Mouse (Mus musculus): Measurements from ENCODE around the gene Cpsf4.

The Cpsf4 gene

DNA sequence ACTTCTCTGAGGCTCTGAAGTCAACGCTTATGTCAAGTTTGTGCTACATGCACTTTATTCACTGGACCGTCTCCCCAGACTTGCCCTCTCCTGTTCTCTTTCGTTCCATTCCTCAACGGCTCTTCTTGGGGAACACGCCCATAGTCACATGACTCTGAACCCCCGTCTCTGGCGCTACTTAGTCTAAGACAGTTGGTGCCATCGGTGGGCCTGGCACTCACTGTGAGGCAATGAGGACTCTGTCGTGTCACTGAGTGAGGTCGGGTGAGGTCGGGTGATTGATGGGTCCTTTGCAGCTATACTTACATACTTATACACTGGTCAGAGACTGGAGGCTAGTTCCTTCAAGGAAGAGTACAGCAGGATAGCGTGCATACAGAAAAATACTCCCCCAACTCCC, 56.4 kb downstream of the Cpsf4 start:
- WGBS, result 85% methylated on average over 12 of the region's 12 CpGs

GRCm38 (mm10) chr5:145226453-145226852, 59.4 kb downstream of the Cpsf4 start:
- 62% methylated on average over 2 of the region's 2 CpGs for whole genome bisulfite sequencing

DNA sequence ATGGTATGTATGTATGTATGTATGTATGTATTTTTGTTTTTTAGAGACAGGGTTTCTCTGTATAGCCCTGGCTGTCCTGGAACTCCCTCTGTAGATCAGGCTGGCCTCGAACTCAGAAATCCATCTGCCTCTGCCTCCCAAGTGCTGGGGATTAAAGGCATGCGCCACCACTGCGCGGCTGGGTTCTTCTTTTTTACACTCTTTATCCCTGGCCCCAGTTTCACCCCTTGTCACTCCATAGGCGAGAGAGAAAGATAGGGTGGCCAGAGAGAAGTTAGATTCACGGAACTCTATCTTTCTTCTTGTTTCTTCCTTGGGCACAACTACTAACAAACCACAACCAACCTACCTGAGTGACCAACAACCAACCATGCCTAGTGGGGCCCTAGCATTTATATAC, 62.3 kb downstream of the Cpsf4 start:
- 84% methylated on average over 6 of the region's 6 CpGs for WGBS

DNA sequence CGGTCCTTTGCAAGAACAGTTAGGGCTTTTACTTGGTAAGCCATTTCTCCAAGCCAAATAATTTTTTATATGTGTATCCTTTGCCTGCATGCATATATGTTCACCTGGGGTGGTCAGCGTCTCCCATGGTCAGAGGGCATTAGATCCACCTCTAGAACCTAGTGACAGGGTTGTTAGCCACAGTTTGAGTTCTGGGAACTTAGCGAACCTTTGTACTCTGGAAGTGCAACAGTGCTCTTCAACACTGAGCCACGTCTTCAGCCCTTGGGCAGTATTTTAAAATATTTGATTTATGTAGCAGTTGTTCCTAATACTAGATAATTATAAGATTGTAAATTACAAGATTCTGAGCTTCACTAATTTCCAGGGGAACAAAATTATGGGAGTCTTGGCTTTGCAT, 63.6 kb downstream of the Cpsf4 start:
- WGBS, result 91% methylated on average over 4 of the region's 4 CpGs

DNA sequence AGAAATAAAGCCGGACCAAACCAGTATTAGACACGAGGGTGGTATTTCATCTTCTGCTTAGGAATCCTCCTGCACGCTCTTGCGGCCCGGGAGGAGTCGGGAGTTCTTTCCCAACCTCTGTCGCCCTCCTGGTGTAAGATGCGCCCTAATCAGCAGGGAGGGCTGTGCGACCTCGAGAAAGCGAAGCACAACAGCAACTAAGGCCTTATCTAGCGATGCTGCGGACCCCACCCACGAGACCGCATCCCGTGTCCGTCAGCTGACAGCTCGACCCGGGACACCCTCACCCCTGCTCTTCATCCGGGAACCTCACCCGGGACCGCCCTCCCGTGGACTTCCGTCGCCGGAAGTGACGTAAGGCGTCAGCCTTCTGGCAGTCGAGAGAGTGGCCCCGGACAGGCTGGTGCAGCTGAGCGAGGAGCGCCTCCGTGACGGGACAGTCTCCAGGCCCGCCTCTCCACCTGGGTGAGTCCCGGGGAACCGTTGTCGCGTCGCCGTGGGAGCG, 64.4 kb downstream of the Cpsf4 start, which contains the start of gene Zfp655:
TSS of gene Zfp655 (plus strand) at position 349 of the 505 bp plus-strand sequence.
- WGBS, result under 1% methylated on average over 42 of the region's 42 CpGs

Measured in cerebral cortex, adult 2 months (tissue).